Mouse (Mus musculus) megakaryocyte-erythroid progenitor cell, adult 5 weeks (primary cell): ENCODE measurements around the gene Olfr1155. TPM values are rescaled to one million over a fixed set of nuclear protein-coding genes. Genes with fewer than 3 reads are reported as not detected.

Experiments used
- polyA plus RNA-seq: library from polyadenylated mRNA; stranded (reverse); fragments of >175 nt; gene quantifications from 2 replicates; pipeline ENCODE4 v1.2.3, GENCODE M21; 2012

Gene Olfr1155
- not detected in 2 replicates for polyA plus RNA-seq

GRCm38 (mm10) chr2:87945037-87945436 is at the start of gene Olfr1155:
Gene Olfr1155, minus strand, starts transcription at chr2:87945137.

GRCm38 (mm10) chr2:87989813-87990212 is 44.9 kb upstream of the Olfr1155 start, which contains the start of gene Olfr1158:
Gene Olfr1158, plus strand, starts transcription at chr2:87990113.

GRCm38 (mm10) chr2:87974563-87974962 is 29.6 kb upstream of the Olfr1155 start, which contains the start of gene Olfr74:
Gene Olfr74, minus strand, starts transcription at chr2:87974663.

GRCm38 (mm10) chr2:87968199-87968598 is 23.3 kb upstream of the Olfr1155 start, which contains the start of gene Olfr1157:
Gene Olfr1157, minus strand, starts transcription at chr2:87968299.

GRCm38 (mm10) chr2:87953000-87953399 is 8.1 kb upstream of the Olfr1155 start, which contains the start of gene Olfr1156:
Gene Olfr1156, minus strand, starts transcription at chr2:87953100.

GRCm38 (mm10) chr2:87905066-87905465 is 39.9 kb downstream of the Olfr1155 start, which contains the start of gene Olfr1154:
Gene Olfr1154, minus strand, starts transcription at chr2:87905166.

GRCm38 (mm10) chr2:87894662-87895061 is 50.3 kb downstream of the Olfr1155 start, which contains the start of gene Olfr1153:
Gene Olfr1153, plus strand, starts transcription at chr2:87894962.

Other genes with a start within 250 kb of the Olfr1155 start
- gene Olfr1137, start 232.0 kb downstream of the Olfr1155 start, polyA plus RNA-seq = not detected in 2 replicates
- not detected in 2 replicates for gene Olfr1138, start 205.2 kb downstream of the Olfr1155 start, polyA plus RNA-seq
- not detected in 2 replicates for gene Olfr1140, start 201.4 kb downstream of the Olfr1155 start, polyA plus RNA-seq
- not detected in 2 replicates for gene Olfr1141, start 191.1 kb downstream of the Olfr1155 start, polyA plus RNA-seq
- not detected in 2 replicates for gene Olfr152, start 165.7 kb downstream of the Olfr1155 start, polyA plus RNA-seq
- gene Olfr1143, start 144.5 kb downstream of the Olfr1155 start, polyA plus RNA-seq = not detected in 2 replicates
- not detected in 2 replicates for gene Olfr1145, start 135.3 kb downstream of the Olfr1155 start, polyA plus RNA-seq
- gene Olfr1148, start 114.6 kb downstream of the Olfr1155 start, polyA plus RNA-seq = not detected in 2 replicates
- not detected in 2 replicates for gene Olfr1150-ps1, start 101.1 kb downstream of the Olfr1155 start, polyA plus RNA-seq
- not detected in 2 replicates for gene Olfr1151, start 89.3 kb downstream of the Olfr1155 start, polyA plus RNA-seq
- gene Olfr1152, start 78.6 kb downstream of the Olfr1155 start, polyA plus RNA-seq = 0.01 TPM in 1 of 2 replicates, not detected in the other
- gene Olfr1153, start 50.2 kb downstream of the Olfr1155 start, polyA plus RNA-seq = not detected in 2 replicates
- not detected in 2 replicates for gene Olfr1154, start 40.0 kb downstream of the Olfr1155 start, polyA plus RNA-seq
- not detected in 2 replicates for gene Olfr1156, start 8.0 kb upstream of the Olfr1155 start, polyA plus RNA-seq
- gene Olfr1157, start 23.2 kb upstream of the Olfr1155 start, polyA plus RNA-seq = not detected in 2 replicates
- not detected in 2 replicates for gene Olfr74, start 29.5 kb upstream of the Olfr1155 start, polyA plus RNA-seq
- not detected in 2 replicates for gene Olfr1158, start 45.0 kb upstream of the Olfr1155 start, polyA plus RNA-seq
- not detected in 2 replicates for gene Olfr1160, start 63.1 kb upstream of the Olfr1155 start, polyA plus RNA-seq
- gene Olfr1161, start 77.6 kb upstream of the Olfr1155 start, polyA plus RNA-seq = not detected in 2 replicates
- not detected in 2 replicates for gene Olfr73, start 92.6 kb upstream of the Olfr1155 start, polyA plus RNA-seq
- gene Olfr1162, start 106.0 kb upstream of the Olfr1155 start, polyA plus RNA-seq = not detected in 2 replicates
- not detected in 2 replicates for gene Olfr1163, start 126.7 kb upstream of the Olfr1155 start, polyA plus RNA-seq
- not detected in 2 replicates for gene Olfr1164, start 148.8 kb upstream of the Olfr1155 start, polyA plus RNA-seq
- not detected in 2 replicates for gene Olfr1166, start 183.1 kb upstream of the Olfr1155 start, polyA plus RNA-seq
- not detected in 2 replicates for gene Olfr1167, start 210.1 kb upstream of the Olfr1155 start, polyA plus RNA-seq
- not detected in 2 replicates for gene Olfr1168, start 236.7 kb upstream of the Olfr1155 start, polyA plus RNA-seq